Mouse (Mus musculus) E14TG2a.4 (cell line): ENCODE measurements around the gene Rbm18.
"Not testable (repeated sequence)": the region's sequence is repeated elsewhere in the genome, so short reads cannot be mapped to it uniquely, and the experiment has no call there.

Experiments used
- H3K27me3 ChIP-seq: 2 replicates; pipeline ENCODE4 v1.6.1; 2014; ENCODE audit warnings: low read length, control low read depth; ENCODE audit not compliant: insufficient read depth
- H3K36me3 ChIP-seq: 2 replicates; pipeline ENCODE4 v1.6.1; 2014; ENCODE audit warnings: low read length, control low read depth; ENCODE audit not compliant: insufficient read depth
- H3K4me1 ChIP-seq: replicated peaks from 2 replicates; pipeline ENCODE4 v1.6.1; 2014; ENCODE audit warnings: low read depth, low read length, control low read depth
- H3K4me3 ChIP-seq: replicated peaks from 2 replicates; pipeline ENCODE4 v1.5.1; 2014; ENCODE audit warnings: mild to moderate bottlenecking, low read length
- H3K9me3 ChIP-seq: 2 replicates; pipeline ENCODE4 v1.6.1; 2014; ENCODE audit warnings: low read length, control low read depth
- CTCF ChIP-seq: conservative IDR thresholded peaks from 2 replicates; pipeline ENCODE4 v1.5.1; 2014; ENCODE audit warnings: low read length
- NANOG ChIP-seq: IDR thresholded peaks from 2 replicates; pipeline ENCODE4 v1.6.1; 2014; ENCODE audit warnings: borderline replicate concordance, low read length, mixed read lengths
- POU5F1 ChIP-seq: IDR thresholded peaks from 2 replicates; pipeline ENCODE4 v1.6.1; 2014; ENCODE audit warnings: low read length, borderline replicate concordance

The Rbm18 gene

GRCm38 (mm10) chr2:36136300-36136941, at the start of gene Rbm18, which contains the start of gene Mrrf:
Gene Rbm18 (minus strand): TSS chr2:36136773.
Gene Mrrf (plus strand): TSS chr2:36136389.
- peak within 1 kb of the TSS; percentile 92 for H3K4me3 ChIP-seq
- TF ChIP-seq CTCF (no peak), POU5F1 (no peak), NANOG (no peak)
- H3K4me1 ChIP-seq = peaks cover 24% of the 10 kb centered on the region
- H3K36me3 ChIP-seq = peaks cover 36% of the 10 kb centered on the region
- H3K27me3 ChIP-seq = no peaks in the 10 kb centered on the region
- no peaks in the 10 kb centered on the region for H3K9me3 ChIP-seq

DNA sequence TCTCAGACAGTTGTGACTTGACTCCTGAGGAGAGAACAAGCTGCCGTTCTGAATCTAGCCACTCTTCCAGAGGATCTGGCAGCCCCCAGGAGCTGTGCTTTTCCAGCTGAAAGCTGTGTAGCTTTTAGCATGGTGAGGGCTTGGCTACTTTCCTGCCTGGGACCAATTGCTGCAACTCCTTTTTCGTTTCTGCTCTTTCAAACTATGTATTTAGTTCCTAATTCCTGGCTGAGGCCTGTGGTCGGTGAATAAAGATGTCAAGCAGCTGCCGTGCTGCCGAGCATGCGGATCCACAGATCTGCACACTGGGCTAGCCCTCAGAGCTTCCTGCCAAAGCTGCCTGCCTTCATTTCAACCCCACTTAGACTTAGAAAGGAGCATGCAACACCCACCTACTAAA, 48.3 kb upstream of the Rbm18 start:
- Histone ChIP-seq H3K27me3 (no peaks in the 10 kb centered on the region), H3K36me3 (peaks cover 23% of the 10 kb centered on the region), H3K4me1 (peaks cover 20% of the 10 kb centered on the region), H3K9me3 (no peaks in the 10 kb centered on the region), H3K4me3 (no peak overlapping the region)
- TF ChIP-seq NANOG = no peak
- no peak for TF ChIP-seq CTCF
- TF ChIP-seq POU5F1 = no peak

DNA sequence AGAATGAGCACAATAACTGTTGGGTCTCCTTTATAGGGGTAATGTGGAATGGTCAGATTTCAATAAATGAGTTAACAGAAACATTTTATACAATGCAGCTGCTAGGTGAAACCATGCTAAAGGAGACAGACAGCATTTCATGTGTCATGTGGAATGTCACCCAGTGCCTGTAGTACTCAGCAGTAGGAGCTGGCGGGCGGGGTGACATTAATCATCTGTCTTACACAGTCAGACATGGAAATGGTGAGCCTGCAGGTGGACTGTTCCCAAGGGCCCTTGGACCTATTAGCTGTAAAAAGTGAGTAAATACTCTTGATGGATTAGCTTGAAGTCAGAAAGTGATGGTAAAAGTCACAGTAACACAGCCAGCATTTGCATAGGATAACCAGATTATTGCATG, 47.6 kb upstream of the Rbm18 start:
- peaks cover 25% of the 10 kb centered on the region for H3K4me1 ChIP-seq
- peaks cover 19% of the 10 kb centered on the region for H3K36me3 ChIP-seq
- no peaks in the 10 kb centered on the region for H3K9me3 ChIP-seq
- no peak for TF ChIP-seq NANOG
- no peak for TF ChIP-seq POU5F1
- TF ChIP-seq CTCF = no peak
- H3K27me3 ChIP-seq = no peaks in the 10 kb centered on the region
- H3K4me3 ChIP-seq = no peak overlapping the region

DNA sequence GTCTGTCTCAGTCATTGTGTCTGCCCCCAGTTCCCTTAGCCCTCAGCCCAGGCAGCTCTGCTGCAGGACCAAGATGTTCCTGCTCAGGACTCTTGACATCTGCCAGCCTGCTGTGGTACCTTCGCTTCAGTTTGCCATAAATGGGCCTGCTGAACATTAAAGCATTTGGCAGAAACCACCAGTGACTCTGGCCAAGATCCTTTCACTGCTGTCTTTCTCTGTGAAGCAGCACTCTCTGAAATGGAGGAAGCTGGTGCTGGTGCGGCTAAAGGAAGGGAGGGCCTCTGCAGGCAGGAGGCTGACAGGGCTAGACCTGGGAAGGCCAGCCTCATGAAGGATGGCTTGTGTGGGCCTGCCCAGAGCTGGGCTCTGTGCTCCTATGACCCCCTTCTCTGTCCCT, 46.7 kb upstream of the Rbm18 start:
- TF ChIP-seq NANOG = no peak
- no peak for TF ChIP-seq POU5F1
- TF ChIP-seq CTCF = no peak
- H3K4me1 ChIP-seq = peaks cover 25% of the 10 kb centered on the region
- no peaks in the 10 kb centered on the region for H3K27me3 ChIP-seq
- peaks cover 24% of the 10 kb centered on the region; the same call in 1 of the 2 replicates for H3K36me3 ChIP-seq
- H3K9me3 ChIP-seq = no peaks in the 10 kb centered on the region
- H3K4me3 ChIP-seq = no peak overlapping the region

- Histone ChIP-seq H3K4me1 (peaks cover 25% of the 10 kb centered on the region), H3K36me3 (peaks cover 37% of the 10 kb centered on the region)
- H3K9me3 ChIP-seq, H3K27me3 ChIP-seq, H3K4me3 ChIP-seq: not testable (repeated sequence)
These were observed 45.2 kb upstream of the Rbm18 start for GRCm38 (mm10) chr2:36181587-36182368.

DNA sequence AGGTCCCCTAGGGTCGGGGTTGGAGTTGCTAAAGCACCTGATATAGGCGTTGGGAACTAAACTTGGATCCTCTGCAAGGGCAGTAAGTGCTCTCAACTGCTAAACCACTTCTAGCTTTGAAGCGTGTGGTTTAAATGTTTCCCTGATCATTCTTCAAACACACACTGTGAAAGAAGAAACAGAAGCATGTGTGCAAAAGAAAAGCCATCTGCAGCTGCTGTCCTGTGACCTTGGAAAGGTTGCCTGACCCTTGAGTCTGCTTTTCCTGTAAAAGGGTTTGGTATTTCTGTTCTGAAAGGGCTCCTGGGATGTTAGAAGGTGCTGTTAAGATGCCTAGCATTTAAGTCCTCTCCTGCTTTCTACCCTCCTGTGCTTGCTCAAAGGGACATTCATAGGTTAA, 42.9 kb upstream of the Rbm18 start:
- Histone ChIP-seq H3K36me3 (peaks cover 41% of the 10 kb centered on the region), H3K4me3 (no peak overlapping the region), H3K27me3 (no peaks in the 10 kb centered on the region), H3K4me1 (peaks cover 25% of the 10 kb centered on the region), H3K9me3 (no peaks in the 10 kb centered on the region)
- TF ChIP-seq NANOG = peak; percentile 50; the same call in 1 of the 2 replicates
- no peak for TF ChIP-seq POU5F1

DNA sequence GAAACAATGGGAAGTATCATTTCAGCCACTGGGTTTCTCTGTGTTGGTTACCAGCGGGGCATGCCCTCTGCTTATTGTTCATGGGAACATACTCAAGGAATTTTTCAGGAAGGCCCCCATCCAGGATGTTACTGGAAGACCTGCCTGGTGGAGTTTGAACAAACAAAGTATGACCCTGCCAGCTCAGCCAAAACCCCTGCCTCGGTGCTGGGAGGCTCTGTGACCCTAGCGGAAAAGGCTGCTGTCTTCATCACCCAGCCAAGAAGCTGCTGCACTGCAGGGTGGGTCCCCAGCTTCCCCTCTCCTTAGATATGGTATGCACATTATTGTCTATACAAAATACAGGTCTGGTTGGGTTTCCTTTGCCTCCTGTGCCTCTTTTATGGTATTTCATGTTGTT, 36.0 kb upstream of the Rbm18 start:
- no peaks in the 10 kb centered on the region for H3K9me3 ChIP-seq
- no peak overlapping the region for H3K4me3 ChIP-seq
- TF ChIP-seq POU5F1 (no peak), CTCF (no peak), NANOG (no peak)
- H3K27me3 ChIP-seq = no peaks in the 10 kb centered on the region
- no peaks in the 10 kb centered on the region for H3K4me1 ChIP-seq
- H3K36me3 ChIP-seq = peaks cover 34% of the 10 kb centered on the region

- Histone ChIP-seq H3K4me1 (no peaks in the 10 kb centered on the region), H3K27me3 (no peaks in the 10 kb centered on the region), H3K36me3 (peaks cover 29% of the 10 kb centered on the region), H3K9me3 (no peaks in the 10 kb centered on the region), H3K4me3 (no peak overlapping the region)
- TF ChIP-seq NANOG (no peak), CTCF (no peak), POU5F1 (no peak)
These were observed 35.6 kb upstream of the Rbm18 start for GRCm38 (mm10) chr2:36172136-36172535.

- no peaks in the 10 kb centered on the region for H3K9me3 ChIP-seq
- H3K27me3 ChIP-seq = no peaks in the 10 kb centered on the region
- TF ChIP-seq NANOG (no peak), CTCF (no peak), POU5F1 (no peak)
- H3K4me3 ChIP-seq = no peak overlapping the region
- H3K36me3 ChIP-seq = peaks cover 19% of the 10 kb centered on the region; the same call in 1 of the 2 replicates
- H3K4me1 ChIP-seq = no peaks in the 10 kb centered on the region
These were observed 32.6 kb upstream of the Rbm18 start for GRCm38 (mm10) chr2:36169176-36169575.
